Mouse (Mus musculus): ENCODE measurements around the gene Cadm1. TPM values are rescaled to one million over a fixed set of nuclear protein-coding genes. Genes with fewer than 3 reads are reported as not detected.

Gene Cadm1
- polyA plus RNA-seq, 1 experiment from 2014 or later = 44.2 TPM

GRCm38 (mm10) chr9:47839692-47840025, 309.7 kb downstream of the Cadm1 start:
- H3K36me3 ChIP-seq = no peaks in the 10 kb centered on the region
- H3K4me3 ChIP-seq = no peak overlapping the region
- no peak overlapping the region for H3K4me2 ChIP-seq (replicated peaks)
- no peaks in the 10 kb centered on the region for H3K9me3 ChIP-seq
- no peak overlapping the region for H3K27ac ChIP-seq
- ATAC-seq (ENCODE audit: low FRiP score, low read depth) = no peak
- 60% methylated on average over 10 of the region's 10 CpGs for WGBS
- peaks cover 5% of the 10 kb centered on the region; the same call in 1 of the 2 replicates for H3K27me3 ChIP-seq
- 0 out of 2 replicates have a peak overlapping the region, but pooled peaks have one; percentile 13 for H3K9ac ChIP-seq
- H3K4me1 ChIP-seq = peaks cover 19% of the 10 kb centered on the region

- H3K4me1 ChIP-seq = peaks cover 36% of the 10 kb centered on the region
- H3K27me3 ChIP-seq = peaks cover 12% of the 10 kb centered on the region; the same call in 1 of the 2 replicates
- H3K9me3 ChIP-seq = no peaks in the 10 kb centered on the region
- ATAC-seq (ENCODE audit: low FRiP score, low read depth) = no peak
- H3K27ac ChIP-seq = no peak overlapping the region
- no peak overlapping the region for H3K4me3 ChIP-seq
- WGBS = 80% methylated on average over 6 of the region's 6 CpGs
- H3K36me3 ChIP-seq = no peaks in the 10 kb centered on the region
- H3K9ac ChIP-seq = no peak overlapping the region
- H3K4me2 ChIP-seq (replicated peaks) = no peak overlapping the region
Measured at GRCm38 (mm10) chr9:47843328-47843727, 313.4 kb downstream of the Cadm1 start.

GRCm38 (mm10) chr9:47846275-47846674, 316.3 kb downstream of the Cadm1 start:
- H3K27ac ChIP-seq = no peak overlapping the region
- H3K9me3 ChIP-seq = no peaks in the 10 kb centered on the region
- H3K4me2 ChIP-seq (replicated peaks) = no peak overlapping the region
- no peak for ATAC-seq (ENCODE audit: low FRiP score, low read depth)
- no peak overlapping the region for H3K9ac ChIP-seq
- peaks cover 20% of the 10 kb centered on the region for H3K4me1 ChIP-seq
- no peaks in the 10 kb centered on the region for H3K36me3 ChIP-seq
- H3K27me3 ChIP-seq = 0 out of 2 replicates have a peak, but pooled peaks cover 11% of the 10 kb centered on the region
- no peak overlapping the region for H3K4me3 ChIP-seq
- WGBS = 35% methylated on average over 10 of the region's 10 CpGs

GRCm38 (mm10) chr9:47846926-47847325, 317.0 kb downstream of the Cadm1 start:
- Histone ChIP-seq H3K27ac (no peak overlapping the region), H3K4me1 (peaks cover 20% of the 10 kb centered on the region), H3K27me3 (0 out of 2 replicates have a peak, but pooled peaks cover 11% of the 10 kb centered on the region), H3K9ac (no peak overlapping the region), H3K4me3 (no peak overlapping the region), H3K4me2 (replicated peaks) (no peak overlapping the region), H3K36me3 (no peaks in the 10 kb centered on the region), H3K9me3 (no peaks in the 10 kb centered on the region)
- ATAC-seq (ENCODE audit: low FRiP score, low read depth) = no peak
- WGBS = 15% methylated on average over 6 of the region's 6 CpGs

GRCm38 (mm10) chr9:47847797-47848196, 317.8 kb downstream of the Cadm1 start:
- Histone ChIP-seq H3K36me3 (no peaks in the 10 kb centered on the region), H3K9ac (no peak overlapping the region), H3K27ac (no peak overlapping the region), H3K9me3 (no peaks in the 10 kb centered on the region), H3K4me1 (peaks cover 20% of the 10 kb centered on the region), H3K4me2 (replicated peaks) (no peak overlapping the region), H3K4me3 (no peak overlapping the region), H3K27me3 (0 out of 2 replicates have a peak, but pooled peaks cover 11% of the 10 kb centered on the region)
- 5% methylated on average over 4 of the region's 4 CpGs for WGBS
- no peak for ATAC-seq (ENCODE audit: low FRiP score, low read depth)

- Histone ChIP-seq H3K4me2 (replicated peaks) (no peak overlapping the region), H3K4me1 (peaks cover 20% of the 10 kb centered on the region), H3K9ac (no peak overlapping the region), H3K27me3 (0 out of 2 replicates have a peak, but pooled peaks cover 11% of the 10 kb centered on the region), H3K36me3 (no peaks in the 10 kb centered on the region), H3K9me3 (no peaks in the 10 kb centered on the region), H3K27ac (no peak overlapping the region), H3K4me3 (no peak overlapping the region)
- no peak for ATAC-seq (ENCODE audit: low FRiP score, low read depth)
- 49% methylated on average over 5 of the region's 5 CpGs for WGBS
Measured at GRCm38 (mm10) chr9:47848745-47849144, 318.8 kb downstream of the Cadm1 start.

DNA sequence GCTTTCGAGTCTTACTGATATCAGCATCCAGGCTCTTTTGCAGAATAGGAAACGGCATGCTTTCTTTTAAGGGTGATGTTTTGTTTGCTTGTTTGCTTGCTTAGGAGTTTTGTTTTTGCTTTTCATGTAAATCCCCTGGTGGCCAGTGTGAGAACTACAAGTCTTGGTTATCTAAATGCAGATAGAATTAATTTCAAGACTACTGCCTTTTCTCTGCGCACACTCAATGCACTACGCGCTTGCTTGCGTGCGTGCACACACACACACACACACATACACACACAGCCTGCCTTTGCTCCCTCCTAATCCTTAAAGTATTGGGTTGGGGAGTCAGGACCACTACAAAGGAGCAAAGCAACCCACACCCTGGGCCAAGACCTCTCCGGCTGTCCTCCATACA, 326.3 kb downstream of the Cadm1 start:
- no peaks in the 10 kb centered on the region for H3K36me3 ChIP-seq
- no peak for ATAC-seq (ENCODE audit: low FRiP score, low read depth)
- H3K27me3 ChIP-seq = no peaks in the 10 kb centered on the region
- H3K4me1 ChIP-seq = peaks cover 8% of the 10 kb centered on the region
- H3K9me3 ChIP-seq = no peaks in the 10 kb centered on the region
- 83% methylated on average over 8 of the region's 8 CpGs for WGBS
- no peak overlapping the region for H3K4me3 ChIP-seq
- no peak overlapping the region for H3K4me2 ChIP-seq (replicated peaks)
- H3K9ac ChIP-seq = no peak overlapping the region
- H3K27ac ChIP-seq = no peak overlapping the region

GRCm38 (mm10) chr9:47857235-47857634, 327.3 kb downstream of the Cadm1 start:
- H3K27me3 ChIP-seq = no peaks in the 10 kb centered on the region
- no peaks in the 10 kb centered on the region for H3K36me3 ChIP-seq
- no peak overlapping the region for H3K27ac ChIP-seq
- WGBS = 66% methylated on average over 7 of the region's 7 CpGs
- peaks cover 11% of the 10 kb centered on the region for H3K4me1 ChIP-seq
- ATAC-seq (ENCODE audit: low FRiP score, low read depth) = no peak
- no peak overlapping the region for H3K4me2 ChIP-seq (replicated peaks)
- H3K9me3 ChIP-seq = no peaks in the 10 kb centered on the region
- no peak overlapping the region for H3K4me3 ChIP-seq
- no peak overlapping the region for H3K9ac ChIP-seq

- H3K9me3 ChIP-seq = no peaks in the 10 kb centered on the region
- no peak overlapping the region for H3K9ac ChIP-seq
- peaks cover 12% of the 10 kb centered on the region for H3K4me1 ChIP-seq
- H3K4me2 ChIP-seq (replicated peaks) = no peak overlapping the region
- no peak for ATAC-seq (ENCODE audit: low FRiP score, low read depth)
- no peak overlapping the region for H3K27ac ChIP-seq
- no peaks in the 10 kb centered on the region for H3K36me3 ChIP-seq
- H3K27me3 ChIP-seq = no peaks in the 10 kb centered on the region
- WGBS = 71% methylated on average over 5 of the region's 5 CpGs
- no peak overlapping the region for H3K4me3 ChIP-seq
Measured at GRCm38 (mm10) chr9:47858134-47858533, 328.2 kb downstream of the Cadm1 start.

DNA sequence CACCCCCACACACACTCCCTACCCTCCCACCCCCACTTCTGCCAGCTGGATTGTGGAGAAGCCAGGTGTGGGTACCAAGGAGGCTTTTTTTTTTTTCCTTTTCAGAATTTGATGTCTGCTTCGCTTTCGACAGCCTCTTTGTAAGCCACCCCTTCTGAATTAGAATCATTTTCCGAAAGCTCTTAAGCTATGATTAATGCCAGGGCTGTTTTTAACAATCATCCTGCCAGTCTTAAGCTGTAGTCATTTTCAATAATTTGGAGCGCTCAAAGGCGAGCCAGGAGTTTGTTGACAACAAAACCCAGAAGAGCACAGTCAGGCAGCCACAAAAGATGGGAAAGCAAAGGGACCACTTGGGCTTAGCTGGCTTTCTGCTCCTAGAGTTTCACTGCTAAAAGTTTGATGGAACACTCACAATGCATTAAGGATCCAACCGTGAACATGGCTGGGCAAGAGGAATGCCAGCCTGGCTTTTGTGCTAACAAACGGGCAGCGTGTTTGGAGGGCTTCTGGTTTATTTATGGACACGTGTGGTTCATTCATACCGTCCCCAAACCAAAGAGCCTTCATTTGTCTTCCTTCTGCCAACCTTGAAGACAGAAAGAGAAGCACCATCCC, 328.9 kb downstream of the Cadm1 start:
- Histone ChIP-seq H3K9ac (no peak overlapping the region), H3K9me3 (no peaks in the 10 kb centered on the region), H3K27me3 (peaks cover 4% of the 10 kb centered on the region; the same call in 1 of the 2 replicates), H3K27ac (no peak overlapping the region), H3K36me3 (no peaks in the 10 kb centered on the region), H3K4me1 (peaks cover 12% of the 10 kb centered on the region), H3K4me3 (no peak overlapping the region), H3K4me2 (replicated peaks) (no peak overlapping the region)
- 66% methylated on average over 10 of the region's 10 CpGs for WGBS
- no peak for ATAC-seq (ENCODE audit: low FRiP score, low read depth)

DNA sequence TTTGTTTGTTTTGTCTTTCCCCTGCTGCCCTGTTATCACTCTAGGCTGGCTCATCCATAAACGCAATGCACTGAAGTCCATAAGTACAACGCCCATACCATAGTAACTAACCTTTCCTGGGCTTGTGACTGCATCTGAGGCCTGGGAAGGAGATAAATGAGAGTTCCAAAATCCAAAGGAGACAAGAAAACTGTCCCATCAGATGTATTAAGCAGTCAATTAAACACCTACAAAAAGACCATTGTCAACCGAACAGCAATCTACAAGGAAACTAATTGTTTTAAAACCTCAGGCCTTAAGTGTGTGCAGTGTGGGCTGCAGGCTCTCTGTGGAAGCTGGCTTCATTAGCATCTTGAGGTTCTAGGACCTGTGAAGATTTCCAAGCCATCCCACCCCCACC, 331.0 kb downstream of the Cadm1 start:
- H3K4me3 ChIP-seq = no peak overlapping the region
- 87% methylated on average over 3 of the region's 3 CpGs for WGBS
- ATAC-seq (ENCODE audit: low FRiP score, low read depth) = no peak
- no peak overlapping the region for H3K9ac ChIP-seq
- H3K4me2 ChIP-seq (replicated peaks) = no peak overlapping the region
- no peaks in the 10 kb centered on the region for H3K9me3 ChIP-seq
- H3K4me1 ChIP-seq = peaks cover 23% of the 10 kb centered on the region
- peaks cover 15% of the 10 kb centered on the region; the same call in 1 of the 2 replicates for H3K27me3 ChIP-seq
- H3K27ac ChIP-seq = no peak overlapping the region
- no peaks in the 10 kb centered on the region for H3K36me3 ChIP-seq

DNA sequence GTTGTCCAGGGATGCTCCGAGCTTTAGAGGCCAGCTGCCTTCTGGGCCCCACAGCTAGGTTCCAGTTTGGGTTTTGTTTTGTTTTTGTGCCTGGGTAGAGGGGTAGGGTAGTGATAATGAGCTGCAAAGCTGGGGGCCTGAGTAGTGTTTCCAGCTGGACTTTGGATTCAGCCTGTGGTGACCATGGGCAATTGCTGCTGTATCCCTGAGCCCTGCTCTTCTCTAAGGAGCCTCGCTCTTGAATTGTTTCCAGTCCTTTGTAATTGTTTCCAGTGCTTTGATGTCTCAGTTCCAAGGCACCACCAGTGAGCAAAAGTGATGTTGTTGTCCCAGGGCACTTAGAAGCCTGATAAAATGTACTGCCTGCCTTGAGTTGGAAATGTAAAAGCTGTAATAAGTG, 331.8 kb downstream of the Cadm1 start:
- peaks cover 15% of the 10 kb centered on the region; the same call in 1 of the 2 replicates for H3K27me3 ChIP-seq
- no peak overlapping the region for H3K4me2 ChIP-seq (replicated peaks)
- no peak overlapping the region for H3K9ac ChIP-seq
- ATAC-seq (ENCODE audit: low FRiP score, low read depth) = no peak
- no peak overlapping the region for H3K27ac ChIP-seq
- no peaks in the 10 kb centered on the region for H3K9me3 ChIP-seq
- H3K36me3 ChIP-seq = no peaks in the 10 kb centered on the region
- peaks cover 31% of the 10 kb centered on the region for H3K4me1 ChIP-seq
- 34% methylated on average over 2 of the region's 2 CpGs for whole genome bisulfite sequencing
- H3K4me3 ChIP-seq = no peak overlapping the region

GRCm38 (mm10) chr9:47866001-47866400, 336.0 kb downstream of the Cadm1 start:
- ATAC-seq (ENCODE audit: low FRiP score, low read depth) = no peak
- Histone ChIP-seq H3K27me3 (peaks cover 37% of the 10 kb centered on the region), H3K9me3 (no peaks in the 10 kb centered on the region), H3K9ac (no peak overlapping the region), H3K27ac (no peak overlapping the region), H3K4me3 (no peak overlapping the region), H3K4me1 (peaks cover 26% of the 10 kb centered on the region), H3K4me2 (replicated peaks) (no peak overlapping the region), H3K36me3 (no peaks in the 10 kb centered on the region)
- 11% methylated on average over 1 of the region's 1 CpGs for WGBS

Measured in limb, embryonic 13.5 days (tissue).